ENCODE assay signal across 14 mouse cellular contexts in genomic region chr2:31638581-31639465, GRCm38 (mm10). TPM values are rescaled to one million over a fixed set of nuclear protein-coding genes. Genes with fewer than 3 reads are reported as not detected.
DNase-seq lines count a peak whose midpoint lies in the region; ATAC-seq lines count a peak whose summit lies in the region.
"Had no signal": no experiment of that assay in that cellular context is flagged by ENCODE, and none has a peak within 500 bp of the region (broad histone marks: within the 10 kb centered on the region; RNA-seq: fewer than 3 reads in every experiment).

No protein-coding gene starts in this region.

- 1% methylated on average over 34 of the region's 34 CpGs for WGBS in embryonic facial prominence, embryonic 13.5 days
- 2% methylated on average over 34 of the region's 34 CpGs for WGBS in limb, embryonic 11.5 days
- WGBS in neural tube, embryonic 13.5 days = under 1% methylated on average over 33 of the region's 34 CpGs

- no peaks in the 10 kb centered on the region for H3K9me3 ChIP-seq in embryonic facial prominence, embryonic 13.5 days
- no peaks in the 10 kb centered on the region; the same call in 1 of the 2 replicates for H3K9me3 ChIP-seq in limb, embryonic 11.5 days (ENCODE audit: control insufficient read depth, low read length)
- H3K9me3 ChIP-seq in neural tube, embryonic 13.5 days = no peaks in the 10 kb centered on the region

- H3K27me3 ChIP-seq in embryonic facial prominence, embryonic 13.5 days = peaks cover 100% of the 10 kb centered on the region
- peaks cover 98% of the 10 kb centered on the region for H3K27me3 ChIP-seq in limb, embryonic 11.5 days (ENCODE audit: control insufficient read depth, insufficient read depth, low read length)
- H3K27me3 ChIP-seq in neural tube, embryonic 13.5 days = peaks cover 99% of the 10 kb centered on the region

- H3K4me1 ChIP-seq in embryonic facial prominence, embryonic 13.5 days = peaks cover 52% of the 10 kb centered on the region
- no peaks in the 10 kb centered on the region for H3K4me1 ChIP-seq in limb, embryonic 11.5 days (ENCODE audit: control insufficient read depth, insufficient read depth, low read length)
- peaks cover 63% of the 10 kb centered on the region for H3K4me1 ChIP-seq in neural tube, embryonic 13.5 days (replicated peaks)

- H3K27ac ChIP-seq in embryonic facial prominence, embryonic 13.5 days = no peak overlapping the region
- no peak overlapping the region for H3K27ac ChIP-seq in limb, embryonic 11.5 days (replicated peaks; ENCODE audit: low read depth, low read length)
- peak overlapping the region; percentile 83 for H3K27ac ChIP-seq in neural tube, embryonic 13.5 days (replicated peaks)
- H3K27ac ChIP-seq: layer of hippocampus, adult 2 months; macrophage; stomach, postnatal 0 days had no signal

- no peak for ATAC-seq in embryonic facial prominence, embryonic 13.5 days (ENCODE audit: insufficient number of reproducible peaks, insufficient read depth, low FRiP score, low TSS enrichment, low read depth)
- ATAC-seq in limb, embryonic 11.5 days (ENCODE audit: insufficient number of reproducible peaks, low FRiP score, low TSS enrichment, low read depth) = no peak
- peak; percentile 16 for ATAC-seq in neural tube, embryonic 13.5 days (ENCODE audit: low read depth)

- H3K4me3 ChIP-seq in embryonic facial prominence, embryonic 13.5 days = peak overlapping the region; percentile 13
- H3K4me3 ChIP-seq in limb, embryonic 11.5 days (ENCODE audit: low read depth, low read length) = no peak overlapping the region
- H3K4me3 ChIP-seq in neural tube, embryonic 13.5 days = peak overlapping the region; percentile 42
- H3K4me3 ChIP-seq: layer of hippocampus, adult 2 months had no signal

- peak; percentile 21 for DNase-seq in retina, postnatal 1 day
- no peak for DNase-seq in retina, embryonic 14.5 days (ENCODE audit: low spot score)
- DNase-seq in limb, embryonic 11.5 days (ENCODE audit: low spot score) = peak; percentile 48
- no peak for DNase-seq in urinary bladder, postnatal 36 days (ENCODE audit: low spot score in 2 of 2)
- DNase-seq in T-cell, adult 2 months (ENCODE audit: low spot score) = no peak
- no peak for DNase-seq in yolk sac, embryonic 10.5 days (ENCODE audit: low spot score)
- DNase-seq: right cerebral cortex, postnatal 4 days had no signal

- no peak overlapping the region for H3K9ac ChIP-seq in embryonic facial prominence, embryonic 13.5 days
- H3K9ac ChIP-seq in limb, embryonic 11.5 days (ENCODE audit: low read length) = no peak overlapping the region
- peak overlapping the region; percentile 66 for H3K9ac ChIP-seq in neural tube, embryonic 13.5 days

- no peaks in the 10 kb centered on the region for H3K36me3 ChIP-seq in embryonic facial prominence, embryonic 13.5 days
- H3K36me3 ChIP-seq in limb, embryonic 11.5 days (ENCODE audit: control insufficient read depth, insufficient read depth, low read length) = no peaks in the 10 kb centered on the region
- no peaks in the 10 kb centered on the region for H3K36me3 ChIP-seq in neural tube, embryonic 13.5 days

- H3K4me2 ChIP-seq in embryonic facial prominence, embryonic 13.5 days = peak overlapping the region; percentile 9; the same call in 1 of the 2 replicates
- H3K4me2 ChIP-seq in limb, embryonic 11.5 days (ENCODE audit: low read depth, severe bottlenecking) = no peak overlapping the region
- peak overlapping the region; percentile 53 for H3K4me2 ChIP-seq in neural tube, embryonic 13.5 days

RNA-seq across cellular contexts. Expression of gene Prdm12, which starts 1.0 kb away (rescaled TPM):
- 0.08 and 0.21 TPM in 2 replicates for polyA plus RNA-seq in embryonic facial prominence, embryonic 13.5 days (2015; fragmentation: Nextera tagmentation; extraction: Ambion mirVana)
- polyA plus RNA-seq in limb, embryonic 11.5 days (2014; fragmentation: Nextera tagmentation; extraction: Ambion mirVana) = 0.07 and 0.09 TPM in 2 replicates
- 36.4 and 45.9 TPM in 2 replicates for polyA plus RNA-seq in neural tube, embryonic 13.5 days (2015; fragmentation: Nextera tagmentation; extraction: Ambion mirVana)
- polyA plus RNA-seq: intestine, embryonic 14.5 days; liver, adult 2 months; macrophage; stomach, postnatal 0 days had no signal

RNA-seq across cellular contexts. Expression of gene Exosc2, which starts 31.7 kb away (rescaled TPM):
- polyA plus RNA-seq in embryonic facial prominence, embryonic 13.5 days (2015; fragmentation: Nextera tagmentation; extraction: Ambion mirVana) = 77.0 and 83.8 TPM in 2 replicates
- 86.2 and 91.5 TPM in 2 replicates for polyA plus RNA-seq in limb, embryonic 11.5 days (2014; fragmentation: Nextera tagmentation; extraction: Ambion mirVana)
- 41.9 and 42.6 TPM in 2 replicates for polyA plus RNA-seq in neural tube, embryonic 13.5 days (2015; fragmentation: Nextera tagmentation; extraction: Ambion mirVana)

RNA-seq across cellular contexts. Expression of gene Abl1, which starts 49.4 kb away (rescaled TPM):
- 52.5 and 53.2 TPM in 2 replicates for polyA plus RNA-seq in embryonic facial prominence, embryonic 13.5 days (2015; fragmentation: Nextera tagmentation; extraction: Ambion mirVana)
- polyA plus RNA-seq in limb, embryonic 11.5 days (2014; fragmentation: Nextera tagmentation; extraction: Ambion mirVana) = 57.7 and 60.7 TPM in 2 replicates
- polyA plus RNA-seq in neural tube, embryonic 13.5 days (2015; fragmentation: Nextera tagmentation; extraction: Ambion mirVana) = 19.3 and 21.6 TPM in 2 replicates

Comparison
In these comparisons a context has a peak if more than half of its experiments do, and no peak if none do; other contexts are left out.
1. DNase-seq: peak in retina, postnatal 1 day (single experiment) and limb, embryonic 11.5 days (single experiment); none in retina, embryonic 14.5 days (single experiment), urinary bladder, postnatal 36 days (0 of 2), T-cell, adult 2 months (single experiment) and yolk sac, embryonic 10.5 days (single experiment).
2. RNA of gene Prdm12, which starts 1.0 kb away (polyA plus RNA-seq): 36.4 to 45.9 TPM in neural tube, embryonic 13.5 days; 0.07 to 0.09 TPM in limb, embryonic 11.5 days and 0.08 to 0.21 TPM in embryonic facial prominence, embryonic 13.5 days; every median in the first group is over 10 times any median in the second.